Mouse (Mus musculus) frontal cortex, postnatal 10 days (tissue): Measurements from ENCODE around the gene Ceacam19.
A peak's percentile ranks its signal among the peaks of the same experiment; 100 is the strongest.

Experiments used
- DNase-seq, 2 experiments: peaks; one replicate each; pipeline ENCODE4 v3.0.0; 2022; ENCODE audit warnings: low spot score in 2 of 2, mixed read lengths in 1 of 2

Gene Ceacam19

DNA sequence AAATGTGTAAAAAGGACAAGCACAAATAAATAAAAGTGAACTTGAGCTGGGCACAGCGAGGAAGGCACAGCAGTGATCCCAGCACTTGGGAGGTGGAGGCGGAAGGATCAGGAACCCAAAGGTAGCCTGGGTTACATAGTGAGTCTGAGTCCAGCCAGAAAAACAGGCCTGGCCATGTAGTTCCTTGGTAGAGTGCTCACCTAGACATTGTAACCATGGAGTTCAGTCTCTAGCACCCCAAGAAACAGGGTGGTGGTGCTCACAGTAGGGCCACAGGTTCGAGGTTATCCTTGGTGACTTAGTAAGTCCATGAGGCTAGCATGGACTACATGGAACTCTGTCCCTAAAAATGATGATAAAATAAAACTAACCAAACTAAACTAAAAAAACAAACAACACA, 46.8 kb downstream of the Ceacam19 start:
- DNase-seq, result no peak

GRCm38 (mm10) chr7:19840371-19840770, 47.4 kb downstream of the Ceacam19 start:
- no peak for DNase-seq

DNA sequence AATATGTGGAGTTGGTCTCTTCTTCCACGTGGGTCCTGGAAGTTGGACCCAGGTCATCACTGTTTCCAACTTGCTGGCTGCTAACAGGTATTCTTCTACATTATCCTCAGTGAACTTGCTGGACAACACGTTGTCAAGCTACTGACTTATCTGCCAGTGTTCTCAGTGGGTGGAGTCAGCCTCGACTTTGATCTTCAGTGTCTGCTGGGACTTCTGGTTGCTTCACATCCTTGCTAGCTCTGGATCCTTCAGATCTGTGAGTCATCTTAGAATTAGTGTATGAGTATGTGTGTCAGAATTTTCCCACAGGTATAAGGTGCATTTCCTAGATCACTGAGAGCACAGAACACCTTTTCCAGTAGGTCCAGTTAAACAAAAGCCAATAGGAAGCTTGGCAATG, 50.9 kb downstream of the Ceacam19 start:
- DNase-seq, result no peak

DNA sequence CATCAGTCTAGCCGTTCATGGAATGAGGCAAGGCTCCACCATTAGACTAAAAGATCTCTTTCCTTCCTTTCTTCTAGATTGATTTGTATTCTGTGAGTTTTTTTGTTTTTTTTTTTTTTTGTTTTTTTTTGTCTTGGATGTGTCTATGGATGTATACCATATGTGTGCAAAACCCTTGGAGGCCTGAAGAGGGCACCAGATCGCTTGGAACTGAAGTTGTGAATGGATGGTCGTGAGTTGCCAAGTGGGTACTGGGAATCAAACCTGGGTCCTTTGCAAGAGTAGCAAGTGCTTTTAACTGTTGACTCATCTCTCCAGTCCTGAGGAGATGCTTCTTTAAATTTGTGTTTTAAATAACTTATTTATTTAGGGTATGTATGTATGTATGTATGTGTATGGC, 53.7 kb downstream of the Ceacam19 start:
- no peak for DNase-seq

- DNase-seq, result no peak
These were observed 55.9 kb downstream of the Ceacam19 start for GRCm38 (mm10) chr7:19831837-19832236.

DNA sequence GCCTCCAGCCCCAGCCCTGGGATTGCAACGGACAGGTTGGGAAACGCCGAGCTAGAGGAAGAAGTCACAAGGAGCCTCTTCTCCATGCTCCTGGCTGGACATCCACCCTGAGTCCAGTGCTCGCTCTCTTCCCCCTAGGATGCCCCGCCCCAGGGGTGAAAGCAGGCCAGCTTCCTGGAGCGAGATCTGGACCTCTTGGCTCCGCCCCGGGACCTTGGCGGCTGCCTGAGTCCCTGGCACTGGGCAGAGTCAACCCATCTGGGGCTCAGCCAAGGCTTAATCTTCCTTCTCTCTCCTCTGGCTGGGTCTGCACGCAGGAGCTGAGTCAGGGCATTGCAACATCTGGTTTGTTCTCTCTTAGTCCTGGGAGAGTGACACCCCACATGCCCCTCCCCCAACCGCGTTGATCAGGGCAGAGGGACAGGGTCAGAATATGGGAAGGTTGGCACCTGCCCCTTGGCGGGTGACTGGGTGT, 57.0 kb downstream of the Ceacam19 start:
- DNase-seq, result peak; percentile 28 to 37

- DNase-seq, result no peak
These were observed 58.1 kb downstream of the Ceacam19 start for GRCm38 (mm10) chr7:19829694-19830093.

GRCm38 (mm10) chr7:19826756-19827155, 61.0 kb downstream of the Ceacam19 start:
- DNase-seq, result no peak
